Mouse (Mus musculus): ENCODE measurements around the gene Nemp1. TPM values are rescaled to one million over a fixed set of nuclear protein-coding genes. Genes with fewer than 3 reads are reported as not detected.

Nemp1 gene
- total RNA-seq (2021) = 1 to 10 TPM; 3.5 to 5.7 TPM
- long read RNA-seq, experiment 1, partial matches to known transcripts = 0 of 1 reads
- long read RNA-seq, experiment 1, other reads (novel, unspliced or antisense) = 0 of 1 reads
- long read RNA-seq, experiment 2, partial matches to known transcripts = 0 of 2 reads
- long read RNA-seq, experiment 2, other reads (novel, unspliced or antisense) = 2 of 2 reads

GRCm38 (mm10) chr10:127666501-127667268, at the start of gene Nemp1:
Gene Nemp1 (plus strand): TSS chr10:127666901.
- peak; percentile 59 to 69 for DNase-seq (ENCODE audit: low spot score in 2 of 2)

GRCm38 (mm10) chr10:127617294-127617693, 49.4 kb upstream of the Nemp1 start:
- DNase-seq (ENCODE audit: low spot score in 2 of 2) = no peak

GRCm38 (mm10) chr10:127618173-127618572, 48.5 kb upstream of the Nemp1 start:
- DNase-seq (ENCODE audit: low spot score in 2 of 2) = no peak

DNA sequence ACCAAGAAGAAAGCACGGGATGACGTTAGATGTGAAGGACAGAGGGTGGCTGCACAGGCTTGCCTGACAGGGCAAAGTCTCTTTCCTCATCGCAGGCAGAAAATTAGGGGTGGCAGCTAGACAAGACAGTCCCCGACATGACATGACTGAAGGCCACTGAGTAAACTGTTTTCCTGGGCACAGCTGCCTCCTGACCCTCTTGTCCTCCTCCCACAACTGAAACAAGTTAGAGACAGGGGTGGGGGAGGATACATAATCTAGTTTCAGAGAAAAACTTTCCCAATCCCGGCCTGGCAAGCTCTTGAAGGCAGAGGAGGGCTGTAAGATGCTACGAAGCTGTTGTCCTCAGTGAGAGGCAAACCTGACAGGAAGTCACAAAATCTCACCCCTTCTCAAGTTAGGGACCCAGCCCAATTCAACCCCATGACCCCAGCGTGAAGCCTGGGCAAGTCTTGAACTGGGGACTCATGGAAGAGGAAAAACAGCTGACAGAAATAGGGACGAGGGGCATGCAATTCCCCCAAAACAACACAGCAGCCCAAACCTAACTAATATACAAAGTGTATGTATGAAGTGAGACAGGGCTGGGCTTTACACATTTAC, 47.5 kb upstream of the Nemp1 start:
- DNase-seq (ENCODE audit: low spot score in 2 of 2) = no peak

DNA sequence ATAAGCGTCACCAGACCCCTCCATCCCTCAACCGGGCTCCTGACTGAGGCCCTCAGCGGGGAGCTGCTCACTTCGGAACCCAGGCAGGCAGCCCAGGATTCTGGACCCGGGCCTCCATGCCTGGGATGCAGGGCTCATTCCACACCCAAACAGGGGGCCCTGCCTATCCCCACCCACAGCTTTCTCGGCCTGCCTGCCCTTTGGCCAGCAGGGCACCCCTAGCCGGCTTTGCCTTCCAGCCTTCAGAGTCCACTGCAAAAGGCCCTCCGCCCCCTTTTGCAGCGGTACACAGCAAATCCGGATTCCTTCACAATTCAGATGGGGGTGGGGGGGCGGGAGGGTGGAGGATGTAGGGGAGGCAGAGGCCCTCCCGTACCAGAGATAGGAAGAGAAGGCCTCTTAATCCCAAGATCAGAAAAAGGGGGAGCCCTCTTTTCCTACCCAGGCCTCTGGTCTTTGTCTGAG, 46.7 kb upstream of the Nemp1 start:
- no peak for DNase-seq (ENCODE audit: low spot score in 2 of 2)

DNA sequence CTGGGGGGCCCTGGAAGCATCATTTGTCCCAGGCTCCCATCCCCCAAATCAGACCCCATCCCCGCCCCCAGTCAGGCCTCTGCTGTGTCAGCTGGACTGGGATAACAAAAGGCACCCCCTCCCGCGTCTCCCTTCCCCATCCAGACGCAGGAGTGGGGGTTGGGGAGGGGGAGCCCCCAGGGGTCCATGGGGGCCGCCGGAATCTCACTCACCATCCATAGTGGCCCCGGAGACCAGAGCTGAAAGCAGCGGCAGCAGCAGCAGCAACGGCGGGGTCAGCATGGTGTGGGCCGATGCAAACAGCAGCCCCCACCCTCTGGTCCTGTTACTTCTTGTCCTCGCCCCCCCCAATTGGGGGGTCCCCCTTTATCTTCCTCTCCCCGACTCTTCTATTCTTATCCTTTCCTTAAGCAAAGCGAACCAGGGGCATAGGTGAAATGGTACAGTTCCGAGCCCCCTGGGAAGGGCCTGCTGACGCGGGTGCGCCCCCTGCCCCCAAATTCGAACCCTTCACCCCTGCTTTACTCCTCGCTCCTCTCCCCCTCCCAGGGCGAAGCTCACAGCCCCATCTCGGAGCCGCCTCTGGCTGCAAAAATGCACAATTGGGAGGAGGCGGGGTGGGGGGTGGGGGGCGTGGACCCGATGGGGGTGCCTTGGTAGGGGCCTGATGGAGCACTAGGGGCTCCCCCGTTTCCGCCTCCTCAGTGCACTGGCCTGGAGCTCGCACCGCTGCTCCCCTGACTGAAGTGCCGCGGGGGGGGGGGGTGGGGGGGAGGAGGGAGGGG, 46.1 kb upstream of the Nemp1 start, which contains the start of gene Lrp1:
Lrp1 (minus strand) TSS at position 743 of the 785 bp plus-strand sequence.
- peak in 1 of 2 experiments; percentile 55 for DNase-seq (ENCODE audit: low spot score in 2 of 2)

DNA sequence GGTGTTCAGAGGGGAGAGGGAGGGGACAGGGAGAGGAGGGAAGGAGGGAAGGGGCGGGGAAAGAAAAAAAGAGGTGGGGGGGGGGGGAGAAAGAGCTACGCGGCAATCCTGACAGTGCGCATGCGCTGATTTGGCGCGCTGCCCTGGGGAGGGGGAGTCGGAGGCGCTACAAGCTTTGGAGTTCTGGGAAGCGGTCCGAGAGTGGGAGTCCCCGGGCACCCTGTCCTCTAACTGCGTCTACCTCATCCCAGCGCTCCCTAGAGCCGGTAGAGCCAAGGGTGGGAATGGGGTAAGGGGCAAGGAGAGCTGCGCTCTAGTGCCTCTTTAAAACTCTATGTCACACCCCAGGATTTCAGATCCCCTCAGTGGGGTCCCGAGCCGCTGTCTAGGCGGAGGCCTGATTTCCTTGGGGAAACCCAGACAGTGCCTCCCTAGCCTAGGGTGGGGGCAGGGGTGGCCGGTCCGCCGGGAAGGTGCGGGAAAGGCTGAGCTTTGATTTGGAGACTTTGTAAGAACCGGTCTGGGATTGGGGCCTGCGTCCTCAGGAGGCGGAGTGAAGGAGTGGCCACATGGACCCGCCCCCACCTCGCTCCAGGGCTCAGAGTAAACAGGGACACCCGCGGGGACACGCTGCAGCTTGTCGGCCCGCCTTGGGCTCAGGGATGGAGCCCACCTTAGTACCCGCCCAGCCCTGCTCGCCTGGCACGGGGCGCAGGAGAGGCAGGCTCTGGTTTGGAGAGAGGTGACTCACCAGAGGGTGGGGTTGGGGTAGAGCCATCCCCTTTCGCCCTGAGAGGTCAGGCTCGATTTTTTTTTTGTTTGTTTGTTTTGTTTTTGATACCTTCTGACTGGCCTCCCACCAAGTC, 45.3 kb upstream of the Nemp1 start:
- DNase-seq (ENCODE audit: low spot score in 2 of 2) = peak; percentile 86 to 93

- DNase-seq (ENCODE audit: low spot score in 2 of 2) = peak in 1 of 2 experiments; percentile 62
Observed at GRCm38 (mm10) chr10:127622057-127622392, 44.7 kb upstream of the Nemp1 start.

GRCm38 (mm10) chr10:127622661-127623060, 44.0 kb upstream of the Nemp1 start:
- no peak for DNase-seq (ENCODE audit: low spot score in 2 of 2)

GRCm38 (mm10) chr10:127623439-127624216, 43.1 kb upstream of the Nemp1 start:
- DNase-seq (ENCODE audit: low spot score in 2 of 2) = no peak

DNA sequence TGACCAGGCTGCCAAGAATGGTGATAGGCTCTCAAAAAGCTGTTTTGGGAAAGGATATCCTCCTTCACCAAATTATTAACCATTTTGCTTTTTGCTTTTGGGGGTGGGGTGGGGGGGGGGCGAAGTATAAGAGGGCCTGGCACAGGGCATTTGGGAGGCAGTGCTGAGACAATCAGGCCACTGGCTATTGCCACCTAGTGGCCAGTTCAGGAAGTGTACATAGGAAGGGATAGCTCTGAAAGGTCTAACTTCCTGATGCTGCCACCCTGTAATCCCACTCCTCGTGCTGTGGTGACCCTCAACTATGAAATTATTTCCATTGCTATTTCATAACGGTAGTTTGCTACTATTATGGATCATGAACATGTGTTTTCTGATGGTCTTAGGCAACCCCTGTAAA, 40.3 kb upstream of the Nemp1 start:
- DNase-seq (ENCODE audit: low spot score in 2 of 2) = peak in 1 of 2 experiments; percentile 42

DNA sequence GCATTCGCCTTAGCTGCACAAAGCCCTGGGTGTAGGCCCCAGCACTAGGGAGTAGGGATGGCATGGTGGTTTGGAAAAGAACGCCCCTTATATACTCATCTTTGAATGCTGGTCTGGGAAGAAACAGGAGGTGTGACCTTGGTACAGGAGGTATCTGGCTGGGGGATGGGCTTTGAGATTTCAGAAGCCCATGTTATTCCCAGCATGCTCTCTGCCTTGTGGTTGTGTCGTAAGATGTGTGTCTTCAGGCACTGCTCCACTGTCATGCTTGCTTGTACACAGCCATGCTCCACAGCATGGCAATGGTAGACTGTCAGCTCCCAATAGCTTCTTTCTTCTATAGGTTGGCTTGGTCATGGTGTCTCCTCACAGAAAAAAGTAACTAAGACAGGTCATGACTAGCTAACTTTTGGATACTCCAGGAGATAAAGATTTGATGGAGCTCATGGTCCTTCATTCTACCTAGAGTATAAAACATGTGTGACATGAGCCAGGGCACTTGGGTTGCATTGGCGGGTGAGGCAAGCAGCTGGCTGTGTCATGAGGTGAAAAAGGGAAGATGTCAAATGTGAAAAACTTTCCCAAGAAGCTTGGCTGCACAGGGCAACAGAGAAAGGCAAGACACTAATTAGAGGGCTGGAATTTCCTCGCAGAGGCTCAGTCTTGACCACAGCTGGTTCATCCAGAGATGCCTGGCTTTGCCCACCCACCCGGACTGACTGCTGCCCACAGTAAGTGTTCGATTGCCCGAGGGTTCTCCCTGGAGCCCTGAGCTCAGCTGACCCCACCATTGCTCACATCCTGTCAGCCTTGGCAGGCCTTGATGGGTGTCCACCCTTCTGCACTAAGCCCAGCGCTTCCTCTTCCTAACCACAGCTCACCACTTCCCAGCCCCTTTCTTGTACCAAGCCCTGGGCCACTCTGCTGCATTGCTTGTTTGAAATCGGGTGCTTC, 35.2 kb upstream of the Nemp1 start:
- no peak for DNase-seq (ENCODE audit: low spot score in 2 of 2)

- DNase-seq (ENCODE audit: low spot score in 2 of 2) = no peak
Observed at GRCm38 (mm10) chr10:127632668-127633271, 33.9 kb upstream of the Nemp1 start.

GRCm38 (mm10) chr10:127640421-127640820, 26.3 kb upstream of the Nemp1 start:
- DNase-seq (ENCODE audit: low spot score in 2 of 2) = no peak

GRCm38 (mm10) chr10:127641861-127642771, 24.6 kb upstream of the Nemp1 start:
- peak; percentile 83 to 87 for DNase-seq (ENCODE audit: low spot score in 2 of 2)

GRCm38 (mm10) chr10:127642772-127643552, 23.7 kb upstream of the Nemp1 start, which contains the start of gene Stat6:
Gene Stat6 (plus strand): TSS chr10:127642986.
- DNase-seq (ENCODE audit: low spot score in 2 of 2) = peak in 1 of 2 experiments; percentile 22
